Mouse (Mus musculus): ENCODE results near the gene Sh3tc1. TPM values are rescaled to one million over a fixed set of nuclear protein-coding genes. Genes with fewer than 3 reads are reported as not detected.

The Sh3tc1 gene
- polyA plus RNA-seq, 1 experiment from 2014 or later, result 2.9 TPM

DNA sequence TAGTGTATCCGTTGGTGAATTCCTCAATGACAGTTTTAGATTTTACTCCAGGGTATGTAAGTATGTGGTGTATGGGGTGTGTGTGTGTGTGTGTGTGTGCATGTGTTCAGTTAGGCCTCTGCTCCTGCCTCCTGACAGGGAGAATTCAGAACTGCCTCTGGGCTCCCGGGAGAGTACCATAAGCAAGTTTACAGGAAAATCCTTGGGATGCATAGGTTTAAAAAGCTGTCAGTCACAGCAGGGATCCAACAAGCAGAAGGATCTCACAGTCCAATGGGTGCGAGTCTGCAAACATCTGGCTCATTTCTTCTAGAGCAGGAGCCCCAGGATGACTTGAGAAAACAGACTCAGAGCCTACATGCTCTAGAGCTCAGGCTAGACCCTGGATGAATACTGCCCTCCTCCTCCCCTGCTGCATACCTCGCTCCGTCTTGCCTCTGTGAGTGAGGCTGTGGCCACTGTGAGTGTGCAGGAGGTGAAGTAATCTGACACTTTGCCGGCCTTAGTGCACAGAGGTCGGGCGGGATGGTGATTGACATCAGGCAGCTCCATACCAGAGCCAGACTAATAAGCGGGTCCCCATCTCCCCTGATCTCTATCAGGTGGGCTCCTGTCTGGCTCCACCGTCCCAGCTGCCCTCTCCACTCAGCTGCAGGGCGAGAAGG, 69.9 kb downstream of the Sh3tc1 start:
- H3K36me3 ChIP-seq (ENCODE audit: control insufficient read depth, insufficient read depth, low read length), result peaks cover 8% of the 10 kb centered on the region
- peaks cover 46% of the 10 kb centered on the region for H3K4me1 ChIP-seq (ENCODE audit: control insufficient read depth, insufficient read depth, low read length)
- H3K27ac ChIP-seq (ENCODE audit: low read length), result peak overlapping the region; percentile 69
- 17% methylated on average over 11 of the region's 11 CpGs for WGBS
- no peak overlapping the region for H3K9ac ChIP-seq (replicated peaks; ENCODE audit: low read depth, low read length)
- ATAC-seq (ENCODE audit: insufficient number of reproducible peaks, insufficient read depth, low FRiP score, low read depth), result no peak
- no peaks in the 10 kb centered on the region for H3K27me3 ChIP-seq (ENCODE audit: control insufficient read depth, insufficient read depth, low read length)
- H3K4me2 ChIP-seq (replicated peaks; ENCODE audit: low read depth, low read length), result no peak overlapping the region
- no peaks in the 10 kb centered on the region for H3K9me3 ChIP-seq (ENCODE audit: control insufficient read depth, low read depth, low read length)
- H3K4me3 ChIP-seq (ENCODE audit: low read depth, low read length), result no peak overlapping the region

GRCm38 (mm10) chr5:35666152-35666551, 73.6 kb downstream of the Sh3tc1 start:
- no peak for ATAC-seq (ENCODE audit: insufficient number of reproducible peaks, insufficient read depth, low FRiP score, low read depth)
- WGBS, result 93% methylated on average over 7 of the region's 7 CpGs
- no peaks in the 10 kb centered on the region for H3K27me3 ChIP-seq (ENCODE audit: control insufficient read depth, insufficient read depth, low read length)
- no peak overlapping the region for H3K4me2 ChIP-seq (replicated peaks; ENCODE audit: low read depth, low read length)
- peaks cover 12% of the 10 kb centered on the region for H3K36me3 ChIP-seq (ENCODE audit: control insufficient read depth, insufficient read depth, low read length)
- H3K4me3 ChIP-seq (ENCODE audit: low read depth, low read length), result no peak overlapping the region
- peaks cover 20% of the 10 kb centered on the region for H3K4me1 ChIP-seq (ENCODE audit: control insufficient read depth, insufficient read depth, low read length)
- H3K9me3 ChIP-seq (ENCODE audit: control insufficient read depth, low read depth, low read length), result no peaks in the 10 kb centered on the region
- no peak overlapping the region for H3K9ac ChIP-seq (replicated peaks; ENCODE audit: low read depth, low read length)
- H3K27ac ChIP-seq (ENCODE audit: low read length), result no peak overlapping the region

GRCm38 (mm10) chr5:35662021-35662545, 77.7 kb downstream of the Sh3tc1 start:
- Histone ChIP-seq H3K4me2 (replicated peaks; ENCODE audit: low read depth, low read length) (no peak overlapping the region), H3K27me3 (ENCODE audit: control insufficient read depth, insufficient read depth, low read length) (no peaks in the 10 kb centered on the region), H3K9ac (replicated peaks; ENCODE audit: low read depth, low read length) (no peak overlapping the region), H3K36me3 (ENCODE audit: control insufficient read depth, insufficient read depth, low read length) (peaks cover 8% of the 10 kb centered on the region), H3K27ac (ENCODE audit: low read length) (no peak overlapping the region), H3K4me1 (ENCODE audit: control insufficient read depth, insufficient read depth, low read length) (no peaks in the 10 kb centered on the region), H3K9me3 (ENCODE audit: control insufficient read depth, low read depth, low read length) (no peaks in the 10 kb centered on the region), H3K4me3 (ENCODE audit: low read depth, low read length) (no peak overlapping the region)
- 83% methylated on average over 9 of the region's 9 CpGs for WGBS
- ATAC-seq (ENCODE audit: insufficient number of reproducible peaks, insufficient read depth, low FRiP score, low read depth), result no peak

- Histone ChIP-seq H3K4me3 (ENCODE audit: low read depth, low read length) (no peak overlapping the region), H3K27ac (ENCODE audit: low read length) (no peak overlapping the region), H3K4me2 (replicated peaks; ENCODE audit: low read depth, low read length) (no peak overlapping the region), H3K36me3 (ENCODE audit: control insufficient read depth, insufficient read depth, low read length) (peaks cover 8% of the 10 kb centered on the region), H3K27me3 (ENCODE audit: control insufficient read depth, insufficient read depth, low read length) (no peaks in the 10 kb centered on the region), H3K9ac (replicated peaks; ENCODE audit: low read depth, low read length) (no peak overlapping the region), H3K9me3 (ENCODE audit: control insufficient read depth, low read depth, low read length) (no peaks in the 10 kb centered on the region), H3K4me1 (ENCODE audit: control insufficient read depth, insufficient read depth, low read length) (no peaks in the 10 kb centered on the region)
- ATAC-seq (ENCODE audit: insufficient number of reproducible peaks, insufficient read depth, low FRiP score, low read depth), result no peak
- WGBS, result 71% methylated on average over 6 of the region's 6 CpGs
Observed at GRCm38 (mm10) chr5:35661210-35661609, 78.6 kb downstream of the Sh3tc1 start.

DNA sequence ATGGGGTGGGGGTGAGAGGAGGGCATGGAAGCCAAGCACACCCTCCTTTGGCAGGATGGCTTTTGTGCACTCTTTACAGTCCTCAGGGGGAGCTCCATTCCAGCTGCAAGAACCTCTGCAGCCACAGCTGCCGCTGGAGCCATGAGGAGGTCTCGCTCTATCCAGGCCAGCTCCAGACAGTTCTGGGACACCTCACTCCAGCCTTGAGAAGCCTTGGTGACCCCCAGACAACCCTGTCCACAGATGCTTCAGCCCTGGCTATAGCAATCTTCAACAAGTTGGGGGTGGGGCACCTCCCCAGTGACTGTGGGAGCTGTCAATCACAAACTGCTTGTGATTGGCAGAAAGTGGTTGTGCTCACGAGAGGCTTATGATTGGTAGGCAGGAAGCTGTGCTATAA, 80.3 kb downstream of the Sh3tc1 start:
- H3K27ac ChIP-seq (ENCODE audit: low read length), result no peak overlapping the region
- H3K4me3 ChIP-seq (ENCODE audit: low read depth, low read length), result no peak overlapping the region
- H3K36me3 ChIP-seq (ENCODE audit: control insufficient read depth, insufficient read depth, low read length), result peaks cover under 1% of the 10 kb centered on the region
- H3K9ac ChIP-seq (replicated peaks; ENCODE audit: low read depth, low read length), result no peak overlapping the region
- H3K27me3 ChIP-seq (ENCODE audit: control insufficient read depth, insufficient read depth, low read length), result no peaks in the 10 kb centered on the region
- no peak for ATAC-seq (ENCODE audit: insufficient number of reproducible peaks, insufficient read depth, low FRiP score, low read depth)
- no peak overlapping the region for H3K4me2 ChIP-seq (replicated peaks; ENCODE audit: low read depth, low read length)
- 58% methylated on average over 3 of the region's 3 CpGs for WGBS
- H3K4me1 ChIP-seq (ENCODE audit: control insufficient read depth, insufficient read depth, low read length), result no peaks in the 10 kb centered on the region
- no peaks in the 10 kb centered on the region for H3K9me3 ChIP-seq (ENCODE audit: control insufficient read depth, low read depth, low read length)

- Histone ChIP-seq H3K27me3 (ENCODE audit: control insufficient read depth, insufficient read depth, low read length) (no peaks in the 10 kb centered on the region), H3K27ac (ENCODE audit: low read length) (no peak overlapping the region), H3K36me3 (ENCODE audit: control insufficient read depth, insufficient read depth, low read length) (no peaks in the 10 kb centered on the region), H3K9me3 (ENCODE audit: control insufficient read depth, low read depth, low read length) (no peaks in the 10 kb centered on the region), H3K4me2 (replicated peaks; ENCODE audit: low read depth, low read length) (no peak overlapping the region), H3K4me3 (ENCODE audit: low read depth, low read length) (no peak overlapping the region), H3K4me1 (ENCODE audit: control insufficient read depth, insufficient read depth, low read length) (peaks cover 4% of the 10 kb centered on the region; the same call in 1 of the 2 replicates), H3K9ac (replicated peaks; ENCODE audit: low read depth, low read length) (no peak overlapping the region)
- WGBS, result 90% methylated on average over 10 of the region's 10 CpGs
- no peak for ATAC-seq (ENCODE audit: insufficient number of reproducible peaks, insufficient read depth, low FRiP score, low read depth)
Observed at GRCm38 (mm10) chr5:35655753-35656485, 83.9 kb downstream of the Sh3tc1 start.

DNA sequence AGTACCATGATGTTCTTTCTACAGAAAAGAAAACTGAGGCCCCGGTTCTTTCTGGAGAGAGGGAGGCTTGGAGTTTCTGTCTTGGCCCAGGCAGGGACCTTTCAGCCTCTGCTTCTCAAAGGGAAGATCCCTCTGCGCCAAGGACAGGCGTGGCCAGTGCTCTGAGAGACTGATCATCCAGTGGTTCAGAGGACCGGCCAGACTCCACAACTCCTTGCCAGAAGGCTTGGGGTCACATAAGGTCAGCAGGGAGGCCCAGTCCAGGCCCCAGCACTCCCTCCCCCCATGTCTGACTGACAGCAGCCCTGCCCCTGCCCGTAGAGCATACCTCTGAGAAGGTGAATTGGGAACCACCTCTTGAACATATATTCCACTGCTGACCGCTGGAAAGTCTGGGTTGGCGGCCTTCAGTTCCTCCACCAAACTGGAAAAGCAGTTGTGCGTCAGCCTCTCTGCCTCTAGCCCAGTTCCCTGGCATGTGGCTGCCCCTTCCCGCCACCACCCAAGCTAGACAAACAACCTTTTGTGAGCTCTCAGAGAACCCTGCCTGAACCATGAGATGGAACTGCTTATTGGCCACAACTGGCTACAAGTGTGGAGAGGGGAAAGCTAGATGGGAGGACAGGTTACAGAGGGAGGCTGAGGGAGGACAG, 85.9 kb downstream of the Sh3tc1 start:
- Histone ChIP-seq H3K27me3 (ENCODE audit: control insufficient read depth, insufficient read depth, low read length) (no peaks in the 10 kb centered on the region), H3K4me2 (replicated peaks; ENCODE audit: low read depth, low read length) (no peak overlapping the region), H3K27ac (ENCODE audit: low read length) (no peak overlapping the region), H3K4me3 (ENCODE audit: low read depth, low read length) (no peak overlapping the region), H3K4me1 (ENCODE audit: control insufficient read depth, insufficient read depth, low read length) (peaks cover 4% of the 10 kb centered on the region; the same call in 1 of the 2 replicates), H3K9me3 (ENCODE audit: control insufficient read depth, low read depth, low read length) (no peaks in the 10 kb centered on the region), H3K36me3 (ENCODE audit: control insufficient read depth, insufficient read depth, low read length) (no peaks in the 10 kb centered on the region), H3K9ac (replicated peaks; ENCODE audit: low read depth, low read length) (no peak overlapping the region)
- no peak for ATAC-seq (ENCODE audit: insufficient number of reproducible peaks, insufficient read depth, low FRiP score, low read depth)
- WGBS, result 57% methylated on average over 9 of the region's 9 CpGs

- H3K27ac ChIP-seq (ENCODE audit: low read length), result no peak overlapping the region
- no peaks in the 10 kb centered on the region for H3K36me3 ChIP-seq (ENCODE audit: control insufficient read depth, insufficient read depth, low read length)
- H3K9me3 ChIP-seq (ENCODE audit: control insufficient read depth, low read depth, low read length), result no peaks in the 10 kb centered on the region
Observed at GRCm38 (mm10) chr5:35652872-35653271, 86.9 kb downstream of the Sh3tc1 start.

More at GRCm38 (mm10) chr5:35652872-35653271, 86.9 kb downstream of the Sh3tc1 start:
- H3K27me3 ChIP-seq (ENCODE audit: control insufficient read depth, insufficient read depth, low read length), result no peaks in the 10 kb centered on the region
- no peak overlapping the region for H3K9ac ChIP-seq (replicated peaks; ENCODE audit: low read depth, low read length)
- no peak overlapping the region for H3K4me2 ChIP-seq (replicated peaks; ENCODE audit: low read depth, low read length)
- 85% methylated on average over 13 of the region's 13 CpGs for WGBS
- no peak for ATAC-seq (ENCODE audit: insufficient number of reproducible peaks, insufficient read depth, low FRiP score, low read depth)
- peaks cover 7% of the 10 kb centered on the region; the same call in 1 of the 2 replicates for H3K4me1 ChIP-seq (ENCODE audit: control insufficient read depth, insufficient read depth, low read length)
- H3K4me3 ChIP-seq (ENCODE audit: low read depth, low read length), result no peak overlapping the region

Measured in stomach, embryonic 14.5 days (tissue).